Mouse (Mus musculus): Measurements from ENCODE around the gene Fgd5. TPM values are rescaled to one million over a fixed set of nuclear protein-coding genes. Genes with fewer than 3 reads are reported as not detected.
A peak's percentile ranks its signal among the peaks of the same experiment; 100 is the strongest.
"Not testable (repeated sequence)": the region's sequence is repeated elsewhere in the genome, so short reads cannot be mapped to it uniquely, and the experiment has no call there.

Gene Fgd5
- polyA plus RNA-seq, 1 experiment = 3.7 TPM

DNA sequence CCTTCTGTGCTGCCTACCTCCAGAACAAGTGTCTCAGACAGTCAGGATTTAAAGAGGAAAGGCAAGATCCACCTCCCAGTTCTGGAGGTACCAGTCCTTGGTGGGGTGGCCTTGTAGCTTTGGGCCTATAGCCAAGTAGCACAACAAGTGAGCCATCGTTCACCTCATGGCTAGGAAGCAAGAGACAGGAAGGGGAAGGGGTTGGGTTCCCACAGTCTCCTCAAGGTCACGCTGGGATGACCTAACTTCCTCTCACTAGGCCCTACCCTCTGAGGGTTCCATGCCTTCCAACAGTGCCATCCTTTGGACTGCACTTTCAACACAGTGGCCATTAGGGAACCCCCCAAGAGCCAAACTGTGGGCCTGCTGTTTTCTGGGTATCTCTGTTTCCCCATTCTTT lies 84.8 kb downstream of the Fgd5 start:
- Histone ChIP-seq H3K4me1 (ENCODE audit: control insufficient read depth, insufficient read depth, low read length) (no peaks in the 10 kb centered on the region; the same call in 1 of the 2 replicates), H3K27ac (ENCODE audit: control insufficient read depth, insufficient read depth, low read depth, low read length, poor library complexity) (no peak overlapping the region), H3K4me3 (replicated peaks; ENCODE audit: control insufficient read depth, low read depth, low read length) (no peak overlapping the region)
- TF ChIP-seq POLR2A (IDR thresholded peaks at IDR 0.05; ENCODE audit: borderline replicate concordance, control insufficient read depth, low read depth, low read length) = no peak
- no peak for TF ChIP-seq CTCF (IDR thresholded peaks at IDR 0.05; ENCODE audit: control insufficient read depth, insufficient read depth, low read length)
- WGBS = 15% methylated on average over 2 of the region's 2 CpGs

DNA sequence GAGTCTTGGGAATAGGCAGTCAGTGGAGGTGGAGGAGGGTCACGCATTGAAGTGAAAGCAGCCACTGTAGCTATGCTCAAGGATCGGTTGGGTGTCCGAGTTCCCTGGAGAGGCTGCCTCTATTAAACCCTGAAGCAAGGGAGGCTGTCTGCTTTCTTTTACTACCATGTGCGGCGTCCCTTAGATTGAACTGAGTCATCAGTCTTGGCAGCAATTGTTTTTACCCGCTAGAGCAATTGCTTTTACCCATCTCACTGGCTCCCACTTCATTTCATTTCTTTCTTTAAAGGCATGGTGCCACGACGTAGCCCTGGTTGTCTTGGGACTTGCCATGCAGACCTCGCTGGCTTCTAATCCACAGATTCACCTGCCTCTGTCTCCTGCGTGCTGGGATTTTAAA lies 85.4 kb downstream of the Fgd5 start:
- TF ChIP-seq POLR2A (IDR thresholded peaks at IDR 0.05; ENCODE audit: borderline replicate concordance, control insufficient read depth, low read depth, low read length) (no peak), CTCF (IDR thresholded peaks at IDR 0.05; ENCODE audit: control insufficient read depth, insufficient read depth, low read length) (no peak)
- no peak overlapping the region for H3K4me3 ChIP-seq (replicated peaks; ENCODE audit: control insufficient read depth, low read depth, low read length)
- 84% methylated on average over 10 of the region's 10 CpGs for WGBS
- no peak overlapping the region for H3K27ac ChIP-seq (ENCODE audit: control insufficient read depth, insufficient read depth, low read depth, low read length, poor library complexity)
- no peaks in the 10 kb centered on the region; the same call in 1 of the 2 replicates for H3K4me1 ChIP-seq (ENCODE audit: control insufficient read depth, insufficient read depth, low read length)

DNA sequence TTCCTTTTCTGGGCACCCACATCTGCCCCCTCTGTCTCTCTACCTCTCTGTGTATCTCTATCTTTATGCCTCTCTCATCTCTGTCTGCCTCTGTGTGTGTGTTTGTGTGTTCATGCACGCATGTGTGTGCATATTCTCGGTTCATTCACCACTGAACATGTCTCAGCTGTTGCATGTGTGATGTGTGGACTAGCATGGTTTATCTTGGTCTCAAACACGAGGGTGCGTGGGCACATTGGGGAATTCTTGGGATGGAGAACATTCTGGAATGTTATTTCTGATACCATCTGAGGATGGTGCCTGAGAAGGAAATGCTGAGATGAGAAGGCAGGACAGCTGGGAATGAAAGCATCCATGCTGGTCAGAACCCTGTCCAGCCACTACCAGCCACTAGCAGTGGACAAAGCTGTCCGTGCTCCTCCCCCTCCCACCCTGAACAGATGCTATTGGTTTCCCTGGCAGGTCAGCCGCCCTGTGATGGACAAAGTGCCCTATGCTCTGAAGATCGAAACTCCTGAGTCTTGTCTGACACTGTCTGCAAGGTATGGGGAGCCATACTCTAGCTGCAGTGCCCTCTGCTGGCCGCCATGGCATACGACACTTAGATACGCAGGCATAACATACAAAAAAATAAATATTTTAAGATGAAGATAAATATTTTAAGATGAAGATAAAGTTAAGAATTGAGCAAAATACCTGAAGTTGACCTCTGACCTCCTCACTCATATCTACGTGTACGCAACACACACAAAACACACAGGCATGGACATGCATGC lies 87.2 kb downstream of the Fgd5 start:
- Histone ChIP-seq H3K4me3 (replicated peaks; ENCODE audit: control insufficient read depth, low read depth, low read length) (no peak overlapping the region), H3K4me1 (ENCODE audit: control insufficient read depth, insufficient read depth, low read length) (no peaks in the 10 kb centered on the region; the same call in 1 of the 2 replicates), H3K27ac (ENCODE audit: control insufficient read depth, insufficient read depth, low read depth, low read length, poor library complexity) (no peak overlapping the region)
- TF ChIP-seq POLR2A (IDR thresholded peaks at IDR 0.05; ENCODE audit: borderline replicate concordance, control insufficient read depth, low read depth, low read length) = no peak
- TF ChIP-seq CTCF (IDR thresholded peaks at IDR 0.05; ENCODE audit: control insufficient read depth, insufficient read depth, low read length) = peak; percentile 75
- WGBS = 63% methylated on average over 12 of the region's 12 CpGs

DNA sequence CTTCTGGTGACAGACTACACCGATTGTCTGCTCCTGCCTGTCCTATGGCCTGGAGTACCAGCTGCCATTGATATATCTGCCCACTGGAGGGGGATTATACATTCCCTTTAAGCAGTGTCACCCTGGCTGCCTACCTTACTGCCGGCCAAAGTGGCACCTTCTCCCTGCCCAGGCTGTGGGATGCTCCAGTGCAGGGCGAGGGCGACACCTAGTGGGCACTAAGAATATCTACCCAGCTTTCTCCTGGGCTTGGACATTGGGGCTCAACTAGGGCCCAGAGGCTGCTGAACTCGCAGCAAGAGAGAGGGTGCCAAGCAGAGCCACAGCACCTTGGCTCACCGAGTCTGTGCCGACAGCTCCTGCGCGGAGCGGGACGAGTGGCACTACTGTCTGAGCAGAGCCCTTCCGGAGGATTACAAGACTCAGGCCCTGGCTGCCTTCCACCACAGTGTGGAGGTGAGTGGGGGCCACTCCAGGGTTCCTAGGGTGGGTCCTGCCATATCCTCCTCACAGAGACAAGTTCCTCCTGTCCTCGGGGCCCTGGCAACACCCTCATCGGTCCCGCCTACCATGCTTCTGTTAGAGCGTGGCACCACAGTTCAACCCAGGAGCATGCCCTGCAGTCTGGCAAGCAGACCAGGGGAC lies 88.6 kb downstream of the Fgd5 start:
- Histone ChIP-seq H3K4me3 (replicated peaks; ENCODE audit: control insufficient read depth, low read depth, low read length) (no peak overlapping the region), H3K27ac (ENCODE audit: control insufficient read depth, insufficient read depth, low read depth, low read length, poor library complexity) (no peak overlapping the region), H3K4me1 (ENCODE audit: control insufficient read depth, insufficient read depth, low read length) (no peaks in the 10 kb centered on the region; the same call in 1 of the 2 replicates)
- WGBS = 54% methylated on average over 16 of the region's 16 CpGs
- TF ChIP-seq POLR2A (IDR thresholded peaks at IDR 0.05; ENCODE audit: borderline replicate concordance, control insufficient read depth, low read depth, low read length) = no peak
- peak; percentile 99 for TF ChIP-seq CTCF (IDR thresholded peaks at IDR 0.05; ENCODE audit: control insufficient read depth, insufficient read depth, low read length)

DNA sequence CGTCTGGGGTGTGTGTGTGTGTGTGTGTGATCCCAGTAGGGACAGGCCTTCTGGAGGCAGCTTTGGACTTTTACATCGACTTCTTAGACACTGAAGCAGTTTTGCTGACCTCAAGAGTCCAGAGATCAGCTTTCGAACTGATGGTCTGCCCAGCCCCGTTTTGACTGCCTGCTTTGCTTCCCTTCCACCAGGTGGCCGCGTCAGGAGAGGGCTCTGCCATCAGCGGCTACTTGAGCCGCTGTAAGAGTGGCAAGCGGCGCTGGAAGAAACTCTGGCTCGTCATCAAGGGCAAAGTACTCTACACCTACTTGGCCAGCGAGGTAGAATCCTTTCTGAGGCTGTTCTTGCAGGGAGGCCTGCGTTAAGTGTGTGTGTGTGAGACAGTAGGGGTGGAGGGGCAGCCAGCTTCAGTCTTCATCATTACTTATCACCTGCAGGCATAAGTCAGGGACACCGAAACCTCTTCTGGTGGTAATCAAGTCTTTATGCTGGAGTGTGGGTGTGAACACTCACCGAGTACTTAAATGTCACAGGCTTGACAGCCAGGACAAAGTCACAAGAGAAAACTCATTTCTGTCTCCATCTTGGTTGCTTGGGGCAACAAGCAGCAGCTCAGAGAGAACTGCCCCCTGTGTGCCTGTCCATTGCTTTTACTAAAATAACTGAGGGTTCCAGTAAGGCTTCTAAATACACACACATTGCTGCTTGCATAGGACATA lies 92.6 kb downstream of the Fgd5 start:
- no peak overlapping the region for H3K4me3 ChIP-seq (replicated peaks; ENCODE audit: control insufficient read depth, low read depth, low read length)
- no peak overlapping the region for H3K27ac ChIP-seq (ENCODE audit: control insufficient read depth, insufficient read depth, low read depth, low read length, poor library complexity)
- TF ChIP-seq POLR2A (IDR thresholded peaks at IDR 0.05; ENCODE audit: borderline replicate concordance, control insufficient read depth, low read depth, low read length) (no peak), CTCF (IDR thresholded peaks at IDR 0.05; ENCODE audit: control insufficient read depth, insufficient read depth, low read length) (no peak)
- 78% methylated on average over 15 of the region's 15 CpGs for WGBS
- no peaks in the 10 kb centered on the region for H3K4me1 ChIP-seq (ENCODE audit: control insufficient read depth, insufficient read depth, low read length)

DNA sequence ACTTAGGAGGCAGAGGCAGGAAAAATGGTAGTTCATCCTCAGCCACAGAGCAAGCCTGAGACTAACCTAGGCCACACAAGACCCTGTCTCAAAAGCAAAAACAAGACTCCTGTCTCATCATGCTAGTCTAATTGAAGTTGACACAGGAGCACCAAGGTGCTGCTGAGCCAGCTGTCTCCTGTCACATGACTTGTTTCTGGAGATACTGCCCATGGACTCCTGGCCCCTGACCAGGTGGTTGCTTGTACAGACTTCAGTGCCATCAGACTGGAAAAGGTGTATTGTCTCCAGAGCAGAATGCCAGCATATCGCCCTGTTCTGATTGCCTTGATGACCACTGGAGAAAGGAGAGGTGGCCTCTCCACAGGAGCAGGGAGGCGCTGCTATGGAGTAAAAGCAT lies 102.1 kb downstream of the Fgd5 start:
- TF ChIP-seq CTCF (IDR thresholded peaks at IDR 0.05; ENCODE audit: control insufficient read depth, insufficient read depth, low read length) = no peak
- TF ChIP-seq POLR2A (IDR thresholded peaks at IDR 0.05; ENCODE audit: borderline replicate concordance, control insufficient read depth, low read depth, low read length) = no peak
- 90% methylated on average over 2 of the region's 2 CpGs for WGBS
- H3K4me3 ChIP-seq (replicated peaks; ENCODE audit: control insufficient read depth, low read depth, low read length) = no peak overlapping the region
- H3K27ac ChIP-seq (ENCODE audit: control insufficient read depth, insufficient read depth, low read depth, low read length, poor library complexity) = no peak overlapping the region
- H3K4me1 ChIP-seq (ENCODE audit: control insufficient read depth, insufficient read depth, low read length) = no peaks in the 10 kb centered on the region

DNA sequence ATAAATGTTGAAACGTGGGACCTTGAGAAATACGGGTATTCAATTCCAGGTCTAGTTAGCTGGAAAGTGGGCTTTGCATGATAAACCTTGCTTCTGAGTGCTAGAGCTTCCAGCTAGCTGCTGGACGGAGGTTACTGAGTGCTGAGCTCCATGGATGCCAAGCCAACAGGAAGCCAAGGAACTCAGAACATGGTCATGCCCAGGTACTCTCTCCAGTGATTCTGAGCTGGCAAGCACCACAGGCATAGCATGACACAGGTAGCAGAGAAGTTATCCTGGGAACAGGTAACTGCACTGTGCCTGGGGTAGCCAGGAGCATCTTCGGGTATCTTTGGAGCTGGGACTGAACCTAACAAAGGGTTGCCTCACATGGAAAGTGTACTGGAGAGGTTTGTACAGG lies 104.1 kb downstream of the Fgd5 start:
- no peaks in the 10 kb centered on the region for H3K4me1 ChIP-seq (ENCODE audit: control insufficient read depth, insufficient read depth, low read length)
- no peak overlapping the region for H3K4me3 ChIP-seq (replicated peaks; ENCODE audit: control insufficient read depth, low read depth, low read length)
- no peak overlapping the region for H3K27ac ChIP-seq (ENCODE audit: control insufficient read depth, insufficient read depth, low read depth, low read length, poor library complexity)
- no peak for TF ChIP-seq CTCF (IDR thresholded peaks at IDR 0.05; ENCODE audit: control insufficient read depth, insufficient read depth, low read length)
- TF ChIP-seq POLR2A (IDR thresholded peaks at IDR 0.05; ENCODE audit: borderline replicate concordance, control insufficient read depth, low read depth, low read length) = no peak
- WGBS = 79% methylated on average over 4 of the region's 4 CpGs

DNA sequence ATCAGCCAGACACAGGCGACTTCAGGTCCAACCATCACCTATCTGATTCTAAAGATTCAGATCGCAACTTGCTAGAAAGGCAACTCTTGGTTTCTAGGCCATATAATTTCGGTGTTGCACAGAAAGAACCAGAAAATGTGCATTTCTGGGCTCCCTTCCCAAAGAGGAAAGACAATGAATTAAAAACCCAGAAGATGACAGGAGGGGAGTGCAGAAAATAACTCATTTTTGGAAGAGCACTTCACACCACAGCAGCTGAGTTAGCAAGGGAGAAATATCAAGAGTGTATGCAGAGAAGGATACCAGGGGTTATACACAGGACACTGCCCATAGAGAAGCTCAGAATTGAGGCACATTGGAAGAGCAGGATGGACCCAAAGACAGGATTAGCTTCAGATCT lies 106.3 kb downstream of the Fgd5 start:
- Histone ChIP-seq H3K4me3 (replicated peaks; ENCODE audit: control insufficient read depth, low read depth, low read length) (no peak overlapping the region), H3K4me1 (ENCODE audit: control insufficient read depth, insufficient read depth, low read length) (no peaks in the 10 kb centered on the region), H3K27ac (ENCODE audit: control insufficient read depth, insufficient read depth, low read depth, low read length, poor library complexity) (no peak overlapping the region)
- TF ChIP-seq CTCF (IDR thresholded peaks at IDR 0.05; ENCODE audit: control insufficient read depth, insufficient read depth, low read length) = no peak
- TF ChIP-seq POLR2A (IDR thresholded peaks at IDR 0.05; ENCODE audit: borderline replicate concordance, control insufficient read depth, low read depth, low read length) = no peak
- WGBS = 70% methylated on average over 3 of the region's 3 CpGs

DNA sequence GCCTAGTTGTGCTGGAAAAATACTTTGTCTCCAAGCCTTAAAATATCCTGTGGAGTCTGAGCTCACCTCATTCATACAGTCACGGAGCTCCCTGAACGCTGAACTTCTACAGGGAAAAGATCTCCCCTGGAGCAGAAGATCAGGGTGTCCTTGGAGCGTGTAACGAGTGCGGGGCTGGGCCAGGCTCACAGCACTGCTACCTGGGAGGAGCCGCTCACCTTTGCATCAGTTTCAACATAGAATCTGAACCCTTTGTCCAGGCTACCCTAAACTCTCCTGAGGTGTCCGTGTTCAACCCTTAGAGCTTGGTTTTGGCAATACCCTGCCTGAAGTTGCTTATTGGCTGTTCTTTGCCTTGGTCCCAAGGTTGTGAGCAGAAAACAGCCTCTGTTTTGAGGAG lies 110.5 kb downstream of the Fgd5 start:
- WGBS = 90% methylated on average over 7 of the region's 7 CpGs
- not testable (repeated sequence) for H3K27ac ChIP-seq (ENCODE audit: control insufficient read depth, insufficient read depth, low read depth, low read length, poor library complexity); H3K4me1 ChIP-seq (ENCODE audit: control insufficient read depth, insufficient read depth, low read length); H3K4me3 ChIP-seq (replicated peaks; ENCODE audit: control insufficient read depth, low read depth, low read length)

All from bone marrow, adult 2 months (tissue).